In genomic region chr7:83813016-83813415, GRCm38 (mm10) we compare ENCODE assay signal across 11 mouse cellular contexts. TPM values are rescaled to one million over a fixed set of nuclear protein-coding genes. Genes with fewer than 3 reads are reported as not detected.
A peak's percentile ranks its signal among the peaks of the same experiment; 100 is the strongest.
DNase-seq lines count a peak whose midpoint lies in the region; ATAC-seq lines count a peak whose summit lies in the region.
"Had no signal": no experiment of that assay in that cellular context is flagged by ENCODE, and none has a peak within 500 bp of the region (broad histone marks: within the 10 kb centered on the region; RNA-seq: fewer than 3 reads in every experiment).

No protein-coding gene starts in this region.

- no peaks in the 10 kb centered on the region for H3K9me3 ChIP-seq in heart, embryonic 11.5 days (replicated peaks; ENCODE audit: control insufficient read depth, low read length)
- H3K9me3 ChIP-seq in lung, embryonic 15.5 days, result no peaks in the 10 kb centered on the region
- H3K9me3 ChIP-seq in neural tube, embryonic 13.5 days, result no peaks in the 10 kb centered on the region
- H3K9me3 ChIP-seq: liver, embryonic 15.5 days had no signal

- no peaks in the 10 kb centered on the region for H3K27me3 ChIP-seq in heart, embryonic 11.5 days (ENCODE audit: control insufficient read depth, insufficient read depth, low read length)
- H3K27me3 ChIP-seq in lung, embryonic 15.5 days, result no peaks in the 10 kb centered on the region
- no peaks in the 10 kb centered on the region for H3K27me3 ChIP-seq in neural tube, embryonic 13.5 days
- H3K27me3 ChIP-seq: liver, embryonic 15.5 days had no signal

- H3K36me3 ChIP-seq in heart, embryonic 11.5 days (ENCODE audit: control insufficient read depth, insufficient read depth, low read length), result no peaks in the 10 kb centered on the region
- H3K36me3 ChIP-seq in lung, embryonic 15.5 days, result no peaks in the 10 kb centered on the region
- H3K36me3 ChIP-seq in neural tube, embryonic 13.5 days, result no peaks in the 10 kb centered on the region
- H3K36me3 ChIP-seq: liver, embryonic 15.5 days had no signal

- H3K27ac ChIP-seq in heart, embryonic 11.5 days (ENCODE audit: low read depth, low read length), result peak overlapping the region; percentile 90
- H3K27ac ChIP-seq in lung, embryonic 15.5 days, result peak overlapping the region; percentile 94
- 0 out of 2 replicates have a peak overlapping the region, but pooled peaks have one; percentile 65 for H3K27ac ChIP-seq in neural tube, embryonic 13.5 days (replicated peaks)

- H3K4me1 ChIP-seq in heart, embryonic 11.5 days (ENCODE audit: control insufficient read depth, insufficient read depth, low read length), result peaks cover 17% of the 10 kb centered on the region
- H3K4me1 ChIP-seq in lung, embryonic 15.5 days, result peaks cover 63% of the 10 kb centered on the region
- peaks cover 26% of the 10 kb centered on the region for H3K4me1 ChIP-seq in neural tube, embryonic 13.5 days (replicated peaks)

- no peak overlapping the region for H3K9ac ChIP-seq in heart, embryonic 11.5 days (ENCODE audit: low read depth, low read length)
- no peak overlapping the region for H3K9ac ChIP-seq in lung, embryonic 15.5 days
- H3K9ac ChIP-seq in neural tube, embryonic 13.5 days, result no peak overlapping the region
- H3K9ac ChIP-seq: liver, embryonic 15.5 days had no signal

- ATAC-seq in heart, embryonic 11.5 days (replicated peaks; ENCODE audit: insufficient number of reproducible peaks, low FRiP score, low TSS enrichment), result no peak
- ATAC-seq in lung, embryonic 15.5 days (ENCODE audit: borderline replicate concordance, extremely low read depth, low FRiP score, low TSS enrichment), result no peak
- ATAC-seq in neural tube, embryonic 13.5 days (ENCODE audit: low read depth), result no peak
- ATAC-seq: CD4-positive, CD25-positive, alpha-beta regulatory T cell, adult 4 months had no signal

- intact Hi-C loops in heart, postnatal 14 days (cut with DNase I), result no loop called here

- H3K4me3 ChIP-seq in heart, embryonic 11.5 days (ENCODE audit: low read depth, low read length), result no peak overlapping the region
- H3K4me3 ChIP-seq in lung, embryonic 15.5 days, result no peak overlapping the region
- H3K4me3 ChIP-seq in neural tube, embryonic 13.5 days, result no peak overlapping the region
- H3K4me3 ChIP-seq: liver, embryonic 15.5 days had no signal

- no peak for DNase-seq in heart, postnatal 14 days
- no peak for DNase-seq in lung, adult 18-20 months
- DNase-seq in forelimb bud, embryonic 11.5 days (ENCODE audit: low read depth, low spot score), result peak; percentile 28
- no peak for DNase-seq in adrenal gland, adult 18-20 months (ENCODE audit: low spot score in 2 of 2)
- DNase-seq in cerebellum, adult 9-11 months, result no peak
- DNase-seq: thymus, postnatal 25 days had no signal

- H3K4me2 ChIP-seq in heart, embryonic 11.5 days, result no peak overlapping the region
- H3K4me2 ChIP-seq in lung, embryonic 15.5 days, result no peak overlapping the region
- no peak overlapping the region for H3K4me2 ChIP-seq in neural tube, embryonic 13.5 days
- H3K4me2 ChIP-seq: liver, embryonic 15.5 days had no signal

- WGBS in heart, embryonic 11.5 days (ENCODE audit: insufficient replicate concordance), result 63% methylated on average over 6 of the region's 6 CpGs
- WGBS in lung, embryonic 15.5 days, result 40% methylated on average over 6 of the region's 6 CpGs
- WGBS in neural tube, embryonic 13.5 days, result 93% methylated on average over 6 of the region's 6 CpGs

RNA-seq across cellular contexts. Expression of gene Cfap161, which starts 18.3 kb away (rescaled TPM):
- polyA plus RNA-seq in heart, embryonic 11.5 days (2014; fragmentation: Nextera tagmentation; extraction: Ambion mirVana), result 3.6 and 5.2 TPM in 2 replicates
- under 1 TPM in 1 of 2 experiments, not detected in 1; 0.22 TPM for total RNA-seq in heart, postnatal 14 days (2021)
- 3.1 and 3.2 TPM in 2 replicates for polyA plus RNA-seq in lung, embryonic 15.5 days (2015; fragmentation: Nextera tagmentation; extraction: Ambion mirVana)
- 0.33 TPM in 1 of 2 replicates, not detected in the other for polyA plus RNA-seq in neural tube, embryonic 13.5 days (2015; fragmentation: Nextera tagmentation; extraction: Ambion mirVana)
- under 1 TPM; 0.63 to 0.74 TPM for total RNA-seq in adrenal gland, adult 18-20 months (2021)
- polyA plus RNA-seq: CD4-positive, CD25-positive, alpha-beta regulatory T cell, adult 4 months; liver, embryonic 15.5 days had no signal
